Mouse (Mus musculus): ENCODE results near the gene Txndc5. TPM values are rescaled to one million over a fixed set of nuclear protein-coding genes. Genes with fewer than 3 reads are reported as not detected.

Gene Txndc5
- polyA plus RNA-seq, 1 experiment from 2014 or later = 337 TPM

DNA sequence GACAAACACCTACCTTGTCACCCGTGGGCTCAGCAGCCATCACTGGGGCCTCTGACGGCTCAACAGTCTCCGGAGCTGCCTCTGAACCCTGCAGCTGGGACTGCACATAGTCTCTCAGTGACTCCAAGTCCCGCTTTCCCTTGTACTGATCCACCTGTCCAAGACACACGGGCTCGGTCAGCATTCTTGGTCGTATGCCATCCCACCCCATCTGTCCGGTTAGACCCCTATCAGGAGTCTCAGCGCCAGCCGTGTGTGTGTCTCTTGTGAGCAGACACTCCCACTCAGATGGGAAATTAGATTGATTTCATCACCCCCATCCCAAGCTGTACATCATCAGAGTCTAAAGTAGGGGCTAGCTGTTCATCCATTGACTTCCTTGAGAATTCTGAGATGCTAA, 21.7 kb downstream of the Txndc5 start:
- H3K27me3 ChIP-seq = no peaks in the 10 kb centered on the region
- ChIA-PET CTCF (interaction anchor here (0.9 to 1.6 kb wide), 3 partner anchors 9 to 166 kb away, joined by 3 to 4 read pairs (median 4); no protein-coding TSS in a partner anchor), POLR2A (no interaction called here)
- DNase-seq (ENCODE audit: low read depth, low spot score) (no peak), ATAC-seq (no peak)
- in situ Hi-C loops (cut with MboI; ENCODE audit: low pct_unique_long_range_greater_than_20kb) = no loop called here
- TF ChIP-seq CTCF (IDR thresholded peaks at IDR 0.05) = no peak

DNA sequence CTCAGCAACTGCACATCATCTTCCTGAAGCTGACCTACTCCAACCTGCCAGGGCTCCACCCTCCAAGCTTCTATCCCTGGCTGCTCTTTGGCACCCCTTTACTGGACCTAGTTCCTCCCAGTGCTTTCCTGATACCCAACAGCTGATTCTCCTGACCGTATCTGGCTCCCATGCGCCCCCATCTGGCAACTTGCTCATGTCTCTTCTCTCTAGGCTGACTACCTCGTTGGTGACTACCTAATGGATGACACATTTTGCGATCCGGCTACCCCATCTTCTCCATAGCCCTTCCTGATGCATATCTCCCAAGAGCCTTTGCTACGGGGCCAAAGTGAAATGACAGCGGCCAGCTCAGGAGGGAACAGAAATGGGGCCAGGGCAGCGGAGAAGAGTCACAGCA, 22.3 kb downstream of the Txndc5 start:
- ATAC-seq (no peak), DNase-seq (ENCODE audit: low read depth, low spot score) (no peak)
- no peak for TF ChIP-seq CTCF (IDR thresholded peaks at IDR 0.05)
- no peaks in the 10 kb centered on the region for H3K27me3 ChIP-seq
- ChIA-PET POLR2A (no interaction called here), CTCF (interaction anchor here (0.7 to 1.6 kb wide), 3 partner anchors 9 to 162 kb away, joined by 3 to 4 read pairs (median 4); partner anchors contain the start of gene Bmp6)
- in situ Hi-C loops (cut with MboI; ENCODE audit: low pct_unique_long_range_greater_than_20kb) = no loop called here

DNA sequence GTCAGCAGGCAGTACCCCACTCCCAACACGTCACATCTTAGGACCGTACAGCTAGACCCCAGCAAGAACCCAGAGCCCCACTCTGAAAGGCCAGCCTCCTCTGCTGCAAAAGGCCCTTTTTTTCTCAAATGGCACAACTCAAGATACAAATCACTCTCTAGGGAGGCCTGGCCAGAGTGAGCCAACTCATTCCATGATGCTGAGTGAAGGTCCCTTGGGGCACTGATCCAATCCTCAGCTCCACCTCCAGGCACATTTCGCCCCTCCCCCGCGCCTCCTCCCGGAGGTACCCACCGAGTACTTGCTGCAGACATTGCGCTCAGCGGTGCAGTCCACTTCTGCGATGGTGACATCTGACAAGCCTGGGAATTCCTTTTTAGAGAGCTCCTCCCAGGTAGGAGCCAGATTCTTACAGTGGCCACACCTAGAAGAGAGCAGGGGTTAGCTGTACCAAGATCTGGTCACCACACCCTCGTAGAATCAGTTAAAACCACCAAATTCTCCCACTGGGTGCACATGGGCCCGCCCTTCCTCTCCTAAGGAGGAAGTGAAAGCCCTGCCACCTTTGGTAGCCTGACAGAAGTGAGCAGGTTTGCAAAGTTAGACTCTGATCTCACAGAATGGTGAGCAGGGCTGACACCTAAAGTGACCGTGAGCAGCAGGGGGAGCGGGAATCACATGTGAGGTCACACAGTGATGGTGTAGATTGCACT, 25.3 kb downstream of the Txndc5 start:
- in situ Hi-C loops (cut with MboI; ENCODE audit: low pct_unique_long_range_greater_than_20kb) = no loop called here
- H3K27me3 ChIP-seq = no peaks in the 10 kb centered on the region
- CTCF ChIA-PET = interaction anchor here (1.3 to 1.4 kb wide), 2 partner anchors 115 to 165 kb away, joined by 3 read pairs; no protein-coding TSS in a partner anchor
- POLR2A ChIA-PET = interaction anchor here (1.0 kb wide), 1 partner anchor 32 kb away, joined by 3 read pairs; no protein-coding TSS in a partner anchor
- ATAC-seq (no peak), DNase-seq (ENCODE audit: low read depth, low spot score) (no peak)
- no peak for TF ChIP-seq CTCF (IDR thresholded peaks at IDR 0.05)

DNA sequence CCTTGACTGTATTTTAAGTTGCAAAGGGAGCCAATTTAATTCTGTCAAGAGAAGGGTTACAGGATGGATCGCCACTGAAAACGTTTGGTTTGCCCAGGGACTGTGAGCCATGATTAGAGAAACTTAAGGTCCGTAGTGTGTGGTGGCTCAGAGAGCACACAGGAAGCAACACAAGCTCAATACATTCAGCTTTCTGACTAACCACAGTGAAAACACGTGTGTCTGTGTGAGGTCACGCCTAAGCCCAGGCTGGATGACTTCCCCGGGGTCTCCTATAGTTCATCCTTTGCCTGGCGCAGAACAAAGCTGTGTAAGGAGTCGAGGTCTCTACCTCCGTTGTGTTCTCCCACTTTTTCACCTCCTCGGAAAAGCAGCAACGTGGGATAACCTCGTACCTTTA, 27.3 kb downstream of the Txndc5 start:
- ChIA-PET CTCF (interaction anchor here (1.3 kb wide), 1 partner anchor 11 kb away, joined by 4 read pairs; no protein-coding TSS in a partner anchor), POLR2A (no interaction called here)
- no peaks in the 10 kb centered on the region for H3K27me3 ChIP-seq
- no peak for ATAC-seq
- no peak for TF ChIP-seq CTCF (IDR thresholded peaks at IDR 0.05)
- DNase-seq (ENCODE audit: low read depth, low spot score) = no peak
- in situ Hi-C loops (cut with MboI; ENCODE audit: low pct_unique_long_range_greater_than_20kb) = no loop called here

DNA sequence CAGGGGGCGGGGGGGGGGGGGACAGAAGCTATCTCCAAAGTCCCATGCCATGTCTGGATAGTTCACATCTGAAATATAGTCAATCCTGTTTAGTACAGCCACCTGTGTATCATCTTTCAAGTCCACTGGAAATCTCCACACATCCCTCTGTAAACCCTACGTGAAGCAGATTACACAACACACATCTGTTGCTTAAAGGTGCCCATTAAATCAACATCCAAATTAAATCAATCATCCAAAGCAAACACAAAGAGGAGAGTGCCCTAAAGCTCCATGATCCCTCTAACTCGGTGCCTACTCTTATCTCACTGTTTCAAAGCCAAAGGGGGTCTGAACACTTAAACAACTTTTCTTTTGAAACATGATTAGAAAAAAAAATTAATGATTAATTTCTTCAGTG, 31.9 kb downstream of the Txndc5 start:
- POLR2A ChIA-PET = interaction anchor here (0.7 kb wide), 1 partner anchor 24 kb away, joined by 3 read pairs; no protein-coding TSS in a partner anchor
- ATAC-seq (no peak), DNase-seq (ENCODE audit: low read depth, low spot score) (no peak)
- H3K27me3 ChIP-seq = no peaks in the 10 kb centered on the region
- CTCF ChIA-PET = interaction anchor here (1.0 to 1.8 kb wide), 4 partner anchors 10 to 84 kb away, joined by 3 to 6 read pairs (median 4); no protein-coding TSS in a partner anchor
- in situ Hi-C loops (cut with MboI; ENCODE audit: low pct_unique_long_range_greater_than_20kb) = no loop called here
- TF ChIP-seq CTCF (IDR thresholded peaks at IDR 0.05) = no peak

- DNase-seq (ENCODE audit: low read depth, low spot score) (no peak), ATAC-seq (no peak)
- ChIA-PET POLR2A (no interaction called here), CTCF (interaction anchor here (1.1 kb wide), 1 partner anchor 9 kb away, joined by 3 read pairs; no protein-coding TSS in a partner anchor)
- TF ChIP-seq CTCF (IDR thresholded peaks at IDR 0.05) = no peak
- no peaks in the 10 kb centered on the region for H3K27me3 ChIP-seq
- in situ Hi-C loops (cut with MboI; ENCODE audit: low pct_unique_long_range_greater_than_20kb) = no loop called here
Observed at GRCm38 (mm10) chr13:38486767-38487166, 41.9 kb downstream of the Txndc5 start.

GRCm38 (mm10) chr13:38484701-38485100, 43.9 kb downstream of the Txndc5 start:
- ATAC-seq = no peak
- ChIA-PET CTCF (interaction anchor here (2.4 kb wide), 1 partner anchor 12 kb away, joined by 6 read pairs; no protein-coding TSS in a partner anchor), POLR2A (no interaction called here)
- H3K27me3 ChIP-seq = no peaks in the 10 kb centered on the region
- no peak for DNase-seq (ENCODE audit: low read depth, low spot score)
- TF ChIP-seq CTCF (IDR thresholded peaks at IDR 0.05) = no peak
- in situ Hi-C loops (cut with MboI; ENCODE audit: low pct_unique_long_range_greater_than_20kb) = no loop called here

DNA sequence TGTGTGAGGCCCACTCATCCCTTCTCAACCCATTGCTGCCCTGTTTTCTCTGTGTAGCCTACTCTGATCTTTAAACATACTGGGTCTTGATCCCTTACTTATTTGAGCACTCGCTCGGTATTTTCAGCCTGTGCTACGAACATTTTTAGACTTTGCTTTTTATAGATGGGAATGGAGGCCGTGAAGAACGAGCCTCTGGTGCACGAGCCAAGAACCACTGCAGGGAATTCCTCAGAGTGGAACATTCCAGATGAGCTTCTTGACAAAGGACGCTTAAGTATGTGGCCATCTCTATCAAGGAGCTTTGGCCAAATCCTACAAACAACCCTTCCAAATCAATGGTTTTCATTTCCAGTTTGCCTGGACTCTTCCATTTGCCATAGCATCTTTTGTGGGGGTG, 47.6 kb downstream of the Txndc5 start:
- no peak for TF ChIP-seq CTCF (IDR thresholded peaks at IDR 0.05)
- DNase-seq (ENCODE audit: low read depth, low spot score) = no peak
- ATAC-seq = no peak
- CTCF ChIA-PET = interaction anchor here (1.1 kb wide), 1 partner anchor 45 kb away, joined by 3 read pairs; no protein-coding TSS in a partner anchor
- in situ Hi-C loops (cut with MboI; ENCODE audit: low pct_unique_long_range_greater_than_20kb) = no loop called here
- POLR2A ChIA-PET = no interaction called here
- H3K27me3 ChIP-seq = no peaks in the 10 kb centered on the region

DNA sequence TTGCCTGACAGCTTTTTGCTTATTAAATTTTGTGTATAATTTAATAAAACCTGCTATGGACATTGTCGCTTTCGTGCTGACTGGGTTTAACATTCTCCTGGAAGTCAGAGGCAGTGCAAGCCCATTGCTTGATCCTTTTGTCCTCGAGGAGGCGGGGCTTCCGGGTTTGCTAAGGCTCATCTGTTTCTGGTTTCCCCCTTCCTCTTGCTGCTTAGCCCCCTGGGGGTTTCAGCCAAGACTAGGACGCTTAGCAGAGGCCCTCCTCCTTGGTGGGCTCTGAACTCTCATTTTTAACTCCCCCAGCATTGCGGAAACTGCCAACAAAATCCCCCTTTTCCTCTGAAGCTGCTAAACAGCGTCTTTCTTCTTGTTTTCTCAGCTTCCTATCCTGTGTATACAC, 51.7 kb downstream of the Txndc5 start:
- CTCF ChIA-PET = interaction anchor here (0.7 to 1.0 kb wide), 3 partner anchors 10 to 68 kb away, joined by 3 read pairs; no protein-coding TSS in a partner anchor
- ATAC-seq = no peak

GRCm38 (mm10) chr13:38473497-38473896, 55.1 kb downstream of the Txndc5 start:
- in situ Hi-C loops (cut with MboI; ENCODE audit: low pct_unique_long_range_greater_than_20kb) = no loop called here
- CTCF ChIA-PET = no interaction called here
- POLR2A ChIA-PET = no interaction called here

More for the DNA sequence above, 51.7 kb downstream of the Txndc5 start:
- DNase-seq (ENCODE audit: low read depth, low spot score) = no peak
- TF ChIP-seq CTCF (IDR thresholded peaks at IDR 0.05) = no peak
- in situ Hi-C loops (cut with MboI; ENCODE audit: low pct_unique_long_range_greater_than_20kb) = no loop called here
- no peaks in the 10 kb centered on the region for H3K27me3 ChIP-seq
- POLR2A ChIA-PET = no interaction called here

GRCm38 (mm10) chr13:38472636-38473035, 56.0 kb downstream of the Txndc5 start:
- ATAC-seq (no peak), DNase-seq (ENCODE audit: low read depth, low spot score) (no peak)
- in situ Hi-C loops (cut with MboI; ENCODE audit: low pct_unique_long_range_greater_than_20kb) = no loop called here
- TF ChIP-seq CTCF (IDR thresholded peaks at IDR 0.05) = no peak
- H3K27me3 ChIP-seq = no peaks in the 10 kb centered on the region
- ChIA-PET CTCF (no interaction called here), POLR2A (interaction anchor here (1.1 kb wide), 1 partner anchor 24 kb away, joined by 3 read pairs; no protein-coding TSS in a partner anchor)

More at GRCm38 (mm10) chr13:38473497-38473896, 55.1 kb downstream of the Txndc5 start:
- DNase-seq (ENCODE audit: low read depth, low spot score) = no peak
- no peaks in the 10 kb centered on the region for H3K27me3 ChIP-seq
- ATAC-seq = no peak
- no peak for TF ChIP-seq CTCF (IDR thresholded peaks at IDR 0.05)

All from Patski (cell line).